Mouse (Mus musculus): ENCODE measurements around the gene Gm10840. TPM values are rescaled to one million over a fixed set of nuclear protein-coding genes. Genes with fewer than 3 reads are reported as not detected.
A peak's percentile ranks its signal among the peaks of the same experiment; 100 is the strongest.

Gene Gm10840
- polyA plus RNA-seq, 1 experiment: not detected

- 67% methylated on average over 2 of the region's 2 CpGs for WGBS
- peaks cover 2% of the 10 kb centered on the region; the same call in 1 of the 2 replicates for H3K4me1 ChIP-seq (ENCODE audit: control insufficient read depth, insufficient read depth, insufficient read length)
- TF ChIP-seq CTCF (IDR thresholded peaks at IDR 0.05; ENCODE audit: extremely low read depth, insufficient read depth, insufficient read length, insufficient replicate concordance): no peak
- TF ChIP-seq POLR2A (IDR thresholded peaks at IDR 0.05; ENCODE audit: low read depth, low read length): no peak
- peaks cover 2% of the 10 kb centered on the region for H3K36me3 ChIP-seq (ENCODE audit: control insufficient read depth, insufficient read depth, low read length)
- DNase-seq (ENCODE audit: low read depth in 1 of 2, low spot score in 2 of 2): no peak
- H3K4me3 ChIP-seq (ENCODE audit: extremely low read depth, insufficient read depth, insufficient read length): no peak overlapping the region
- H3K27me3 ChIP-seq (ENCODE audit: control insufficient read depth, insufficient read depth, low read length): no peaks in the 10 kb centered on the region
- H3K27ac ChIP-seq (ENCODE audit: insufficient read depth, low read length): no peak overlapping the region
Observed at GRCm38 (mm10) chr11:106173228-106173627, 12.6 kb downstream of the Gm10840 start.

GRCm38 (mm10) chr11:106174372-106174771, 13.7 kb downstream of the Gm10840 start:
- TF ChIP-seq POLR2A (IDR thresholded peaks at IDR 0.05; ENCODE audit: low read depth, low read length): no peak
- no peak for TF ChIP-seq CTCF (IDR thresholded peaks at IDR 0.05; ENCODE audit: extremely low read depth, insufficient read depth, insufficient read length, insufficient replicate concordance)
- 89% methylated on average over 5 of the region's 5 CpGs for whole genome bisulfite sequencing
- no peak overlapping the region for H3K27ac ChIP-seq (ENCODE audit: insufficient read depth, low read length)
- H3K4me1 ChIP-seq (ENCODE audit: control insufficient read depth, insufficient read depth, insufficient read length): no peaks in the 10 kb centered on the region
- no peak for DNase-seq (ENCODE audit: low read depth in 1 of 2, low spot score in 2 of 2)
- H3K36me3 ChIP-seq (ENCODE audit: control insufficient read depth, insufficient read depth, low read length): peaks cover 2% of the 10 kb centered on the region
- no peak overlapping the region for H3K4me3 ChIP-seq (ENCODE audit: extremely low read depth, insufficient read depth, insufficient read length)
- no peaks in the 10 kb centered on the region for H3K27me3 ChIP-seq (ENCODE audit: control insufficient read depth, insufficient read depth, low read length)

GRCm38 (mm10) chr11:106175081-106175480, 14.4 kb downstream of the Gm10840 start:
- WGBS: 82% methylated on average over 3 of the region's 3 CpGs
- H3K27me3 ChIP-seq (ENCODE audit: control insufficient read depth, insufficient read depth, low read length): no peaks in the 10 kb centered on the region
- TF ChIP-seq CTCF (IDR thresholded peaks at IDR 0.05; ENCODE audit: extremely low read depth, insufficient read depth, insufficient read length, insufficient replicate concordance): no peak
- no peak for TF ChIP-seq POLR2A (IDR thresholded peaks at IDR 0.05; ENCODE audit: low read depth, low read length)

GRCm38 (mm10) chr11:106176372-106176771, 15.7 kb downstream of the Gm10840 start:
- no peak for TF ChIP-seq CTCF (IDR thresholded peaks at IDR 0.05; ENCODE audit: extremely low read depth, insufficient read depth, insufficient read length, insufficient replicate concordance)
- no peak for TF ChIP-seq POLR2A (IDR thresholded peaks at IDR 0.05; ENCODE audit: low read depth, low read length)
- no peak for DNase-seq (ENCODE audit: low read depth in 1 of 2, low spot score in 2 of 2)
- 86% methylated on average over 5 of the region's 5 CpGs for WGBS
- Histone ChIP-seq H3K4me3 (ENCODE audit: extremely low read depth, insufficient read depth, insufficient read length) (no peak overlapping the region), H3K27me3 (ENCODE audit: control insufficient read depth, insufficient read depth, low read length) (no peaks in the 10 kb centered on the region), H3K27ac (ENCODE audit: insufficient read depth, low read length) (no peak overlapping the region), H3K4me1 (ENCODE audit: control insufficient read depth, insufficient read depth, insufficient read length) (peaks cover 6% of the 10 kb centered on the region; the same call in 1 of the 2 replicates), H3K36me3 (ENCODE audit: control insufficient read depth, insufficient read depth, low read length) (peaks cover 2% of the 10 kb centered on the region)

More at GRCm38 (mm10) chr11:106175081-106175480, 14.4 kb downstream of the Gm10840 start:
- DNase-seq (ENCODE audit: low read depth in 1 of 2, low spot score in 2 of 2): no peak
- Histone ChIP-seq H3K27ac (ENCODE audit: insufficient read depth, low read length) (no peak overlapping the region), H3K4me3 (ENCODE audit: extremely low read depth, insufficient read depth, insufficient read length) (no peak overlapping the region), H3K36me3 (ENCODE audit: control insufficient read depth, insufficient read depth, low read length) (peaks cover 2% of the 10 kb centered on the region), H3K4me1 (ENCODE audit: control insufficient read depth, insufficient read depth, insufficient read length) (peaks cover 2% of the 10 kb centered on the region; the same call in 1 of the 2 replicates)

- 76% methylated on average over 5 of the region's 5 CpGs for WGBS
- H3K36me3 ChIP-seq (ENCODE audit: control insufficient read depth, insufficient read depth, low read length): peaks cover 2% of the 10 kb centered on the region
- no peak for DNase-seq (ENCODE audit: low read depth in 1 of 2, low spot score in 2 of 2)
- H3K27ac ChIP-seq (ENCODE audit: insufficient read depth, low read length): no peak overlapping the region
- TF ChIP-seq POLR2A (IDR thresholded peaks at IDR 0.05; ENCODE audit: low read depth, low read length): no peak
- no peak for TF ChIP-seq CTCF (IDR thresholded peaks at IDR 0.05; ENCODE audit: extremely low read depth, insufficient read depth, insufficient read length, insufficient replicate concordance)
- H3K4me3 ChIP-seq (ENCODE audit: extremely low read depth, insufficient read depth, insufficient read length): no peak overlapping the region
- peaks cover 6% of the 10 kb centered on the region; the same call in 1 of the 2 replicates for H3K4me1 ChIP-seq (ENCODE audit: control insufficient read depth, insufficient read depth, insufficient read length)
- H3K27me3 ChIP-seq (ENCODE audit: control insufficient read depth, insufficient read depth, low read length): no peaks in the 10 kb centered on the region
Observed at GRCm38 (mm10) chr11:106178036-106178782, 17.6 kb downstream of the Gm10840 start.

GRCm38 (mm10) chr11:106179711-106180448, 19.2 kb downstream of the Gm10840 start:
- peak overlapping the region; percentile 41 for H3K27ac ChIP-seq (ENCODE audit: insufficient read depth, low read length)
- H3K4me3 ChIP-seq (ENCODE audit: extremely low read depth, insufficient read depth, insufficient read length): no peak overlapping the region
- no peak for TF ChIP-seq CTCF (IDR thresholded peaks at IDR 0.05; ENCODE audit: extremely low read depth, insufficient read depth, insufficient read length, insufficient replicate concordance)
- TF ChIP-seq POLR2A (IDR thresholded peaks at IDR 0.05; ENCODE audit: low read depth, low read length): no peak
- no peak for DNase-seq (ENCODE audit: low read depth in 1 of 2, low spot score in 2 of 2)
- H3K27me3 ChIP-seq (ENCODE audit: control insufficient read depth, insufficient read depth, low read length): no peaks in the 10 kb centered on the region
- peaks cover 6% of the 10 kb centered on the region; the same call in 1 of the 2 replicates for H3K4me1 ChIP-seq (ENCODE audit: control insufficient read depth, insufficient read depth, insufficient read length)
- peaks cover 3% of the 10 kb centered on the region for H3K36me3 ChIP-seq (ENCODE audit: control insufficient read depth, insufficient read depth, low read length)
- WGBS: 80% methylated on average over 7 of the region's 7 CpGs

Data from spleen, adult 2 months (tissue).